Mouse (Mus musculus): ENCODE data around the gene Psrc1. TPM values are rescaled to one million over a fixed set of nuclear protein-coding genes. Genes with fewer than 3 reads are reported as not detected.

Gene Psrc1
- total RNA-seq (2014; fragmentation: Nextera tagmentation) (11.6 and 14.3 TPM in 2 replicates), total RNA-seq (2017) (12.9 and 16.2 TPM in 2 replicates)

GRCm38 (mm10) chr3:108383485-108384354 is at the start of gene Psrc1:
Psrc1 (plus strand) TSS chr3:108383839.
- peak; percentile 74 for ATAC-seq (replicated peaks; ENCODE audit: poor library complexity, severe bottlenecking)

- ATAC-seq (replicated peaks; ENCODE audit: poor library complexity, severe bottlenecking), result no peak
Measured at GRCm38 (mm10) chr3:108336878-108337277, 46.8 kb upstream of the Psrc1 start.

- no peak for ATAC-seq (replicated peaks; ENCODE audit: poor library complexity, severe bottlenecking)
Measured at GRCm38 (mm10) chr3:108341040-108341439, 42.6 kb upstream of the Psrc1 start.

GRCm38 (mm10) chr3:108342185-108342584 is 41.5 kb upstream of the Psrc1 start:
- ATAC-seq (replicated peaks; ENCODE audit: poor library complexity, severe bottlenecking), result no peak

- ATAC-seq (replicated peaks; ENCODE audit: poor library complexity, severe bottlenecking), result peak; percentile 87
Measured at GRCm38 (mm10) chr3:108345855-108346254, 37.8 kb upstream of the Psrc1 start.

- ATAC-seq (replicated peaks; ENCODE audit: poor library complexity, severe bottlenecking), result peak; percentile 42; the same call in 1 of the 2 replicates
Measured at GRCm38 (mm10) chr3:108348376-108348775, 35.3 kb upstream of the Psrc1 start.

GRCm38 (mm10) chr3:108355245-108355644 is 28.4 kb upstream of the Psrc1 start:
- no peak for ATAC-seq (replicated peaks; ENCODE audit: poor library complexity, severe bottlenecking)

- no peak for ATAC-seq (replicated peaks; ENCODE audit: poor library complexity, severe bottlenecking)
Measured at GRCm38 (mm10) chr3:108357051-108357450, 26.6 kb upstream of the Psrc1 start.

- no peak for ATAC-seq (replicated peaks; ENCODE audit: poor library complexity, severe bottlenecking)
Measured at GRCm38 (mm10) chr3:108358445-108358844, 25.2 kb upstream of the Psrc1 start.

- 0 out of 2 replicates have a peak, but pooled peaks have one; percentile 17 for ATAC-seq (replicated peaks; ENCODE audit: poor library complexity, severe bottlenecking)
Measured at GRCm38 (mm10) chr3:108360894-108361293, 22.7 kb upstream of the Psrc1 start.

- no peak for ATAC-seq (replicated peaks; ENCODE audit: poor library complexity, severe bottlenecking)
Measured at GRCm38 (mm10) chr3:108363626-108364025, 20.0 kb upstream of the Psrc1 start.

GRCm38 (mm10) chr3:108364270-108364995 is 19.2 kb upstream of the Psrc1 start, which contains the start of gene Mybphl:
Mybphl (plus strand) TSS chr3:108364911.
- ATAC-seq (replicated peaks; ENCODE audit: poor library complexity, severe bottlenecking), result no peak

GRCm38 (mm10) chr3:108367173-108367572 is 16.5 kb upstream of the Psrc1 start:
- no peak for ATAC-seq (replicated peaks; ENCODE audit: poor library complexity, severe bottlenecking)

GRCm38 (mm10) chr3:108367828-108368227 is 15.8 kb upstream of the Psrc1 start:
- ATAC-seq (replicated peaks; ENCODE audit: poor library complexity, severe bottlenecking), result no peak

GRCm38 (mm10) chr3:108368721-108369120 is 14.9 kb upstream of the Psrc1 start:
- peak; percentile 58 for ATAC-seq (replicated peaks; ENCODE audit: poor library complexity, severe bottlenecking)

- no peak for ATAC-seq (replicated peaks; ENCODE audit: poor library complexity, severe bottlenecking)
Measured at GRCm38 (mm10) chr3:108372274-108372673, 11.4 kb upstream of the Psrc1 start.

GRCm38 (mm10) chr3:108372691-108373090 is 10.9 kb upstream of the Psrc1 start:
- ATAC-seq (replicated peaks; ENCODE audit: poor library complexity, severe bottlenecking), result no peak

GRCm38 (mm10) chr3:108378875-108379663 is 4.6 kb upstream of the Psrc1 start:
- no peak for ATAC-seq (replicated peaks; ENCODE audit: poor library complexity, severe bottlenecking)

- ATAC-seq (replicated peaks; ENCODE audit: poor library complexity, severe bottlenecking), result peak; percentile 44; the same call in 1 of the 2 replicates
Measured at GRCm38 (mm10) chr3:108380695-108381094, 2.9 kb upstream of the Psrc1 start.
